ENCODE assay signal across 9 mouse cellular contexts in the genomic region with DNA sequence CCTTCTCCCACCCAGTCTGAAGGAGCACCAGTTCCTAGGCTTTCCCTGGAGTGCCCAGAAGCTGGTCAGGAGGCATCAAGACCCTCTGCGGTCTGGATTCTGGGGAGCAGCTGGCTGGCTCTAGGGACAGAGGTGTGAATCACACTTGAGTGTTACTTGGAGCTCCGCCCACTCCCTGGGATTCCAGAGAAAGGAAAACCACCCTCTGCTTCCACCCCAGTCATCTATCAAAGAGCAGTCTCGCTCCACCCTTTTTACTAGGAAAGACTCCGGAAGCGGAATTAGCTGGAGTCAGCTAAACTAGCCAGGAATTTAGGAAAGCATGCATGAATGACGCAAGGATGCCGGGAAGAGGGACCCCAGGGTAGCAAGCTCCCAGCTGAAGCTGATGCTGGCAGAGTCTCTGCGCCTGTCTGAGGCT. TPM values are rescaled to one million over a fixed set of nuclear protein-coding genes. Genes with fewer than 3 reads are reported as not detected.
A peak's percentile ranks its signal among the peaks of the same experiment; 100 is the strongest.
DNase-seq lines count a peak whose midpoint lies in the region; ATAC-seq and TF ChIP-seq lines count a peak whose summit lies in the region.
"Had no signal": no experiment of that assay in that cellular context is flagged by ENCODE, and none has a peak within 500 bp of the region (broad histone marks: within the 10 kb centered on the region; RNA-seq: fewer than 3 reads in every experiment).

No protein-coding gene starts in this region.

- no peaks in the 10 kb centered on the region for H3K36me3 ChIP-seq in embryonic facial prominence, embryonic 10.5 days (replicated peaks)
- H3K36me3 ChIP-seq in limb, embryonic 14.5 days (ENCODE audit: control insufficient read depth, insufficient read depth, low read length) = no peaks in the 10 kb centered on the region
- no peaks in the 10 kb centered on the region for H3K36me3 ChIP-seq in neural tube, embryonic 15.5 days

- no peaks in the 10 kb centered on the region for H3K27me3 ChIP-seq in embryonic facial prominence, embryonic 10.5 days (replicated peaks; ENCODE audit: low read depth, poor library complexity, severe bottlenecking)
- H3K27me3 ChIP-seq in limb, embryonic 14.5 days (ENCODE audit: control insufficient read depth, insufficient read depth, low read length) = no peaks in the 10 kb centered on the region
- no peaks in the 10 kb centered on the region for H3K27me3 ChIP-seq in neural tube, embryonic 15.5 days (replicated peaks)

- no peak for ATAC-seq in limb, embryonic 14.5 days (ENCODE audit: low FRiP score, low read depth)
- no peak; the same call in 1 of the 2 replicates for ATAC-seq in neural tube, embryonic 15.5 days (ENCODE audit: low FRiP score)

- intact Hi-C loops in heart, postnatal 10 days (cut with DNase I) = no loop called here
- intact Hi-C loops in left cerebral cortex, postnatal 36 days (cut with DNase I) = no loop called here

- TF ChIP-seq POLR2A in limb, embryonic 14.5 days (IDR thresholded peaks at IDR 0.05; ENCODE audit: borderline replicate concordance, extremely low read depth, insufficient read depth, insufficient read length) = no peak

- peak overlapping the region; percentile 1; the same call in 1 of the 2 replicates for H3K4me3 ChIP-seq in embryonic facial prominence, embryonic 10.5 days
- no peak overlapping the region for H3K4me3 ChIP-seq in limb, embryonic 14.5 days (replicated peaks; ENCODE audit: low read length)
- H3K4me3 ChIP-seq in neural tube, embryonic 15.5 days (replicated peaks) = no peak overlapping the region
- H3K4me3 ChIP-seq: erythroblast, embryonic 14.5 days had no signal

- peak overlapping the region; percentile 14 for H3K4me2 ChIP-seq in limb, embryonic 14.5 days (replicated peaks; ENCODE audit: low read depth, low read length, severe bottlenecking)
- peak overlapping the region; percentile 41 for H3K4me2 ChIP-seq in neural tube, embryonic 15.5 days

- peak overlapping the region; percentile 21; the same call in 1 of the 2 replicates for H3K27ac ChIP-seq in embryonic facial prominence, embryonic 10.5 days (replicated peaks)
- no peak overlapping the region for H3K27ac ChIP-seq in limb, embryonic 14.5 days (replicated peaks; ENCODE audit: low read depth, low read length)
- H3K27ac ChIP-seq in neural tube, embryonic 15.5 days (replicated peaks) = no peak overlapping the region

- H3K4me1 ChIP-seq in embryonic facial prominence, embryonic 10.5 days = peaks cover 29% of the 10 kb centered on the region
- peaks cover 16% of the 10 kb centered on the region for H3K4me1 ChIP-seq in limb, embryonic 14.5 days (ENCODE audit: control insufficient read depth, insufficient read depth, low read length)
- H3K4me1 ChIP-seq in neural tube, embryonic 15.5 days = peaks cover 10% of the 10 kb centered on the region

- WGBS in embryonic facial prominence, embryonic 10.5 days = 30% methylated on average over 8 of the region's 8 CpGs
- 4% methylated on average over 8 of the region's 8 CpGs for WGBS in limb, embryonic 14.5 days
- WGBS in neural tube, embryonic 15.5 days = 10% methylated on average over 8 of the region's 8 CpGs

- H3K9me3 ChIP-seq in embryonic facial prominence, embryonic 10.5 days = no peaks in the 10 kb centered on the region
- no peaks in the 10 kb centered on the region for H3K9me3 ChIP-seq in limb, embryonic 14.5 days (ENCODE audit: control insufficient read depth, low read length)
- H3K9me3 ChIP-seq in neural tube, embryonic 15.5 days (replicated peaks) = no peaks in the 10 kb centered on the region

- no peak overlapping the region for H3K9ac ChIP-seq in limb, embryonic 14.5 days (ENCODE audit: low read depth, low read length, severe bottlenecking)
- H3K9ac ChIP-seq in neural tube, embryonic 15.5 days (replicated peaks) = 0 out of 2 replicates have a peak overlapping the region, but pooled peaks have one; percentile 7

- peak; percentile 18 for DNase-seq in adrenal gland, postnatal 10 days
- no peak for DNase-seq in adrenal gland, postnatal 4 days (ENCODE audit: low spot score in 2 of 2)
- DNase-seq in embryonic facial prominence, embryonic 10.5 days (ENCODE audit: low spot score) = peak; percentile 21
- peak; percentile 55 to 58 for DNase-seq in heart, postnatal 10 days
- peak; percentile 47 for DNase-seq in limb, embryonic 14.5 days (ENCODE audit: low spot score)
- DNase-seq in c-Kit-positive CD71-positive TER-119-positive erythroid progenitor cells, embryonic 14.5 days (ENCODE audit: low spot score) = no peak
- DNase-seq in left cerebral cortex, postnatal 36 days (ENCODE audit: low spot score in 2 of 2) = no peak

RNA-seq across cellular contexts. Expression of gene Loxl4, which starts 18.9 kb away (rescaled TPM):
- total RNA-seq in adrenal gland, postnatal 10 days (2021) = 1 to 10 TPM; 1.8 to 2.7 TPM
- total RNA-seq in adrenal gland, postnatal 4 days (2021) = 1 to 10 TPM; 2.3 TPM
- polyA plus RNA-seq in embryonic facial prominence, embryonic 10.5 days (2016; fragmentation: Nextera tagmentation; extraction: Ambion mirVana) = 0.24 and 0.28 TPM in 2 replicates
- total RNA-seq in heart, postnatal 10 days (2021) = 1 to 10 TPM; 1.1 to 1.6 TPM
- polyA plus RNA-seq in limb, embryonic 14.5 days (2012; rRNA removed) = 11.9 TPM in 2 replicates
- 1.3 and 2.5 TPM in 2 replicates for polyA plus RNA-seq in limb, embryonic 14.5 days (2014; fragmentation: Nextera tagmentation; extraction: Ambion mirVana)
- polyA plus RNA-seq in neural tube, embryonic 15.5 days (2015; fragmentation: Nextera tagmentation; extraction: Ambion mirVana) = 0.41 and 0.59 TPM in 2 replicates
- under 1 TPM; 0.20 to 0.36 TPM for total RNA-seq in left cerebral cortex, postnatal 36 days (2021)
- polyA plus RNA-seq: erythroblast, embryonic 14.5 days had no signal

Comparison
In these comparisons a context has a peak if more than half of its experiments do, and no peak if none do; other contexts are left out.
1. DNase-seq: peak in adrenal gland, postnatal 10 days (single experiment), embryonic facial prominence, embryonic 10.5 days (single experiment), heart, postnatal 10 days (2 of 2) and limb, embryonic 14.5 days (single experiment); none in adrenal gland, postnatal 4 days (0 of 2), c-Kit-positive CD71-positive TER-119-positive erythroid progenitor cells, embryonic 14.5 days (single experiment) and left cerebral cortex, postnatal 36 days (0 of 2).